Mouse (Mus musculus) neural tube, embryonic 15.5 days (tissue): ENCODE results near the gene Itsn1. TPM values are rescaled to one million over a fixed set of nuclear protein-coding genes. Genes with fewer than 3 reads are reported as not detected.

Experiments
- ATAC-seq: fragments of 200-750 bp; cut with Nextera tagmentation; 2 replicates; pipeline ENCODE4 v1.8.0; 2017; ENCODE audit warnings: mild to moderate bottlenecking, moderate TSS enrichment, moderate library complexity; ENCODE audit not compliant: low FRiP score
- H3K27ac ChIP-seq: fragments of 300-500 bp; sonication (generic); replicated peaks from 2 replicates; pipeline ENCODE4 v1.5.1; 2015; ENCODE audit warnings: mild to moderate bottlenecking, inconsistent platforms
- H3K27me3 ChIP-seq: fragments of 300-500 bp; sonication (generic); replicated peaks from 2 replicates; pipeline ENCODE4 v1.6.1; 2015; ENCODE audit warnings: inconsistent platforms
- H3K36me3 ChIP-seq: fragments of 300-500 bp; sonication (generic); 2 replicates; pipeline ENCODE4 v1.6.1; 2015; ENCODE audit warnings: inconsistent platforms
- H3K4me1 ChIP-seq: fragments of 300-500 bp; sonication (generic); 2 replicates; pipeline ENCODE4 v1.6.1; 2015; ENCODE audit warnings: inconsistent platforms
- H3K4me2 ChIP-seq: fragments of 300-500 bp; sonication (generic); 2 replicates; pipeline ENCODE4 v1.6.1; 2015; ENCODE audit warnings: inconsistent platforms, mild to moderate bottlenecking, moderate library complexity
- H3K4me3 ChIP-seq: fragments of 300-500 bp; sonication (generic); replicated peaks from 2 replicates; pipeline ENCODE4 v1.5.1; 2015; ENCODE audit warnings: mild to moderate bottlenecking, inconsistent platforms
- H3K9ac ChIP-seq: fragments of 300-500 bp; sonication (generic); replicated peaks from 2 replicates; pipeline ENCODE4 v1.6.1; 2015; ENCODE audit warnings: mild to moderate bottlenecking, inconsistent platforms
- H3K9me3 ChIP-seq: fragments of 300-500 bp; sonication (generic); replicated peaks from 2 replicates; pipeline ENCODE4 v1.6.1; 2016; ENCODE audit warnings: inconsistent platforms
- WGBS: fragments of 180-500 bp; shearing (Covaris S2); methylation state at CpG from one replicate; pipeline ENCODE4 v1.1.7; 2015; ENCODE audit warnings: mixed read lengths; 5-methylcytosine and 5-hydroxymethylcytosine counted together
- polyA plus RNA-seq: library from polyadenylated mRNA; unstranded; fragments of >200 nt; fragmentation: Nextera tagmentation; extraction: Ambion mirVana; gene quantifications from 2 replicates; pipeline ENCODE4 v1.2.1, GENCODE M21; 2015

Itsn1 gene
- polyA plus RNA-seq, 1 experiment from 2014 or later: 48.6 TPM

DNA sequence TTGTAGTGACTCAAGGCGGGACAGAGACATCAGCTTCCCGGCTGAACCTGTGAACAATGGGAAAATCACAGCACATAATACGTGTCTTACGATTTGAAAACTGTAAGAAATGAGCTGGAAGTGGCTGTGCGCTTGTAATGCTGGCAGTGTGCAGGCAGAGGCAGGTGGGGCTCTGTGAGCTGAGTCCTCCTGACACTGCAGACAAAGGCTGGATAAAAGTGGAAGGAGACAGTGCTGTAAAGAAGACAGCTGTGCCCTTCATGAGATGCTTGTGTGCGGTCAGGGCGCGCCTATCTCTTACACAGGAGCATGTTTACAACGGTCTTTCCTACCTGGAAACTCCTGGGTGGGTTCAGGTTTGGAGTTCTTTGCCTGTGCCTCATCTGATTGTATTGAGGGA is 32.1 kb downstream of the Itsn1 start:
- Histone ChIP-seq H3K27ac (no peak overlapping the region), H3K36me3 (no peaks in the 10 kb centered on the region), H3K4me1 (peaks cover 61% of the 10 kb centered on the region), H3K9ac (no peak overlapping the region), H3K27me3 (no peaks in the 10 kb centered on the region), H3K4me2 (no peak overlapping the region), H3K9me3 (no peaks in the 10 kb centered on the region), H3K4me3 (no peak overlapping the region)
- whole genome bisulfite sequencing: 60% methylated on average over 9 of the region's 9 CpGs
- no peak for ATAC-seq

DNA sequence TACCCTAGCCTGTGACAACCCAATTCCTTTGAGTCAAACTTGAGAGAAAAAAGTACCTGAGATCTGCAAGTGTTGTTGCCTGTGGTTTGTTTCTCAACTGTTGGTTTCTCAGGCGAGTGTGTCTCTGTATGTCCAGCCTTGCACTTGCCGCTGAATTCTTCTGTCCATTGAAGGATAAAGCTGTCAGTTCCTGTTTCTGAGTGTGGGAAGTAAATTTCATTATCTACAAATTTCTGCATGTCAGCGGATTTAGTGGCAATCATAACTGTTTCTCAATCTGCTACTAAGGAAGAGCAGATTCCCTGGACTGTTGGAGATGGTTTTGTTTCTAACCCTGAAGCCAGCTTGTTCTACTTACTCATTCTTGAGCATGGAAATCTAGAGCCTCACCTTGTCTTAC is 32.7 kb downstream of the Itsn1 start:
- Histone ChIP-seq H3K9ac (no peak overlapping the region), H3K27ac (no peak overlapping the region), H3K9me3 (no peaks in the 10 kb centered on the region), H3K27me3 (no peaks in the 10 kb centered on the region), H3K4me1 (peaks cover 62% of the 10 kb centered on the region), H3K4me2 (no peak overlapping the region), H3K36me3 (no peaks in the 10 kb centered on the region), H3K4me3 (no peak overlapping the region)
- 89% methylated on average over 3 of the region's 3 CpGs for WGBS
- no peak for ATAC-seq

DNA sequence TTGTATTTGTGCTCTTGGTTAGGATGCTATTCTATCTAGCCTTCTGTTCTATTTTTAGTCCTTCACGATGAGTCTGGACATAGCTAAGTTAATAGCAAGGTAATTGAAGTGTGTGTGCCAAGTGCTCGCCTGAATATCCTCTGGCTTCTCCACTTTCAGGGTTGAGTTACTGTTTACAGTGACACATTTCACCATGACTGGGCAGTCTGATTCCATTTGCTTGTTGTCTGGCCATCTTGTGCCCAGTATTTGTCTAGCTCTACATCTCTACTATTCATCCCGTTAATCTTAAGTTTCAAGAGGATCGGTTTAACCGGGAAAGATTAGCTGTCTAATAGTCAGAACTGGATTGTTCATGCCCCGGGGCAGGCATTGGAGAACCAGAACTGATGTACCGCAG is 33.4 kb downstream of the Itsn1 start:
- no peak overlapping the region for H3K4me3 ChIP-seq
- ATAC-seq: no peak
- H3K27me3 ChIP-seq: no peaks in the 10 kb centered on the region
- 0 out of 2 replicates have a peak overlapping the region, but pooled peaks have one; percentile 15 for H3K27ac ChIP-seq
- no peaks in the 10 kb centered on the region for H3K9me3 ChIP-seq
- WGBS: 61% methylated on average over 7 of the region's 7 CpGs
- no peak overlapping the region for H3K9ac ChIP-seq
- H3K36me3 ChIP-seq: no peaks in the 10 kb centered on the region
- H3K4me1 ChIP-seq: peaks cover 66% of the 10 kb centered on the region
- H3K4me2 ChIP-seq: no peak overlapping the region

DNA sequence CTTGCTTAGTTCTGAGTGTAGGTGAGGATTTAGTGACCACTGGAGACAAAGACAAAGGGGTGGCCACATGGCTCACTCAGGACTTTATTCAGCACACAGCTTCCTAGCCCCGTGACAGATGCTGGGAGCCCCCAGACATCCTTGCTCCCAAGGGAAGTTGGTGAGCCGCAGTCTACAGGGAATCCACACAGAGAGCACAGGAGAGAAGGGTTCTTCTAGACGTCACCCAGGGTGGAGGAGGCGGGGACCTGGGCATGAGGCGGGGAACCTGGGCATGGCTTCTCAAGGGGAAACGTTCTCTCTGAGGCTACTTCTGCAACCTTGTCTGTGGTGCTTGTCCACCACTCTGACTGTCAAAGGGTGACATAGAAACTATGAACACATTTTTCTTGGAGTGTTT is 34.9 kb downstream of the Itsn1 start:
- Histone ChIP-seq H3K4me1 (peaks cover 75% of the 10 kb centered on the region), H3K27me3 (no peaks in the 10 kb centered on the region), H3K4me2 (no peak overlapping the region), H3K9me3 (no peaks in the 10 kb centered on the region), H3K9ac (no peak overlapping the region), H3K36me3 (no peaks in the 10 kb centered on the region), H3K4me3 (no peak overlapping the region), H3K27ac (no peak overlapping the region)
- no peak for ATAC-seq
- 46% methylated on average over 6 of the region's 6 CpGs for WGBS

DNA sequence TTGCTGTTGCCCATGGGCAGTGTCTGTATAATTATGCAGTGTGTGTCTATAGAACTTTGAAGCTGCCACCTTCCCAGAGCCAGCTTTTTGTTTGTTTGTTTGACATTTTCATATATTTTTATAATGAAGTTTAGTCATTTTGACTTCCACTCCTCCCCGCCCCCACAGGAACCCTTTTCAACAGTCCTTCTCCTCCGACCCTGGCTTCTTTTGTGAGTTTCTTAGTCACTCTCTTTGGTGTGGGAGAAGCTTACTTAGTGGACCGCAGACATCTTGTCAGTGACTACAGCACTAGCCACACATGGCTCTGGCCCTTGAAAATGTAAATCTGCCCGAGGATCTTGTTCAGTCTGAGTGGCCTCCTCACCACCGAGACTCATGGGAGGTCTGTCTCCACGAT is 35.3 kb downstream of the Itsn1 start:
- Histone ChIP-seq H3K9ac (no peak overlapping the region), H3K4me1 (peaks cover 78% of the 10 kb centered on the region), H3K27ac (no peak overlapping the region), H3K27me3 (no peaks in the 10 kb centered on the region), H3K4me2 (no peak overlapping the region), H3K9me3 (no peaks in the 10 kb centered on the region), H3K4me3 (no peak overlapping the region), H3K36me3 (no peaks in the 10 kb centered on the region)
- WGBS: 83% methylated on average over 6 of the region's 6 CpGs
- ATAC-seq: no peak

DNA sequence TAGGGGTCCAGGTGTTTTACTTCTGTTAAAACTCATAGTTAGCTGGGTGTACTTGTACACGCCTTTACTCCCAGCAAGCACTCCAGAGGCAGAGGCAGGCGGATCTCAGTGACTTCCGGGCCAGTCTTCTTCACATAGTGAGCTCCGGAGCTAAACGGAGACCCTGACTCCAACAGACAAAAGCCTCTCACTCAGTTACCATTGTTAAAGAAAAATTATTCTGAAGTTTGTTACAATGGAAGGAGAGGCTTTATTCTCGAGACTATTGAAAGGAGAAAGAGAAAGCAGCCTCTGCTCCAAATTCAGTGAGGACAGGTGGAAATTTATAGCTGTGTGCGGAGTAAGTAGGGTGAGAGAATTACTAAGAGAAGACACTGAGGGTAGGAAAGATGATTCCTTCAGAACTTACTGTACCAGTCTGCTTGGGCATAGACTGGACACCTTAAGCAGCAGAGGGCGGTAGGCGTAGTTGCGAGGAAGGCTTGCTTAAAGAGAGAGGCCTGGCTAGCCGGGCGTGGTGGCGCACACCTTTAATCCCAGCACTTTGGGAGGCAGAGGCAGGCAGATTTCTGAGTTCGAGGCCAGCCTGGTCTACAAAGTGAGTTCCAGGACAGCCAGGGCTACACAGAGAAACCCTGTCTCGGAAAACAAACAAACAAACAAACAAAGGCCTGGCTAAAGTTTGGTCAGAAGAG is 36.2 kb downstream of the Itsn1 start:
- ATAC-seq: no peak
- Histone ChIP-seq H3K9me3 (no peaks in the 10 kb centered on the region), H3K4me3 (no peak overlapping the region), H3K4me1 (peaks cover 81% of the 10 kb centered on the region), H3K36me3 (no peaks in the 10 kb centered on the region), H3K27ac (no peak overlapping the region), H3K4me2 (no peak overlapping the region), H3K27me3 (no peaks in the 10 kb centered on the region), H3K9ac (no peak overlapping the region)
- whole genome bisulfite sequencing: 71% methylated on average over 15 of the region's 15 CpGs

DNA sequence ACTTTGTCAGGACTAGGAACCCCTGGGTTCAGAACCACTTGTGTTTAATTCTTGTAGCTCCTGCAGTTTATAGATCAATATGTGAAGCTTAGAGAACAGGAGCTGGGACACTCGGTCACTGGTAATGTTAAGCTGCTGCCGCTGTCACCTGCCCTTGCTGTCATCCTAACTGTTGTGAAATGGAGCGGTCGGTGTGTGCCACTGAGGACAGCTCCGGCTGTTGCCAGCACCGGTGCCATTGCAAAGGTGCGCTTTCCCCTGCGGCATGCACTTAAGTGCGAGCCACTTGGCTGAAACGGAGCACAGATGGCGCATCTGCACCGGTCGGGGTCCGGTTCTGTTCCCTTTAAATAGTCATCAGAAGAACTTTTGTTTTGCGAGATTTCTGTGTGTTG is 36.7 kb downstream of the Itsn1 start:
- ATAC-seq: no peak
- Histone ChIP-seq H3K9me3 (no peaks in the 10 kb centered on the region), H3K4me1 (peaks cover 82% of the 10 kb centered on the region), H3K4me3 (no peak overlapping the region), H3K9ac (no peak overlapping the region), H3K27ac (no peak overlapping the region), H3K4me2 (no peak overlapping the region), H3K27me3 (no peaks in the 10 kb centered on the region), H3K36me3 (no peaks in the 10 kb centered on the region)
- WGBS: 72% methylated on average over 15 of the region's 15 CpGs

DNA sequence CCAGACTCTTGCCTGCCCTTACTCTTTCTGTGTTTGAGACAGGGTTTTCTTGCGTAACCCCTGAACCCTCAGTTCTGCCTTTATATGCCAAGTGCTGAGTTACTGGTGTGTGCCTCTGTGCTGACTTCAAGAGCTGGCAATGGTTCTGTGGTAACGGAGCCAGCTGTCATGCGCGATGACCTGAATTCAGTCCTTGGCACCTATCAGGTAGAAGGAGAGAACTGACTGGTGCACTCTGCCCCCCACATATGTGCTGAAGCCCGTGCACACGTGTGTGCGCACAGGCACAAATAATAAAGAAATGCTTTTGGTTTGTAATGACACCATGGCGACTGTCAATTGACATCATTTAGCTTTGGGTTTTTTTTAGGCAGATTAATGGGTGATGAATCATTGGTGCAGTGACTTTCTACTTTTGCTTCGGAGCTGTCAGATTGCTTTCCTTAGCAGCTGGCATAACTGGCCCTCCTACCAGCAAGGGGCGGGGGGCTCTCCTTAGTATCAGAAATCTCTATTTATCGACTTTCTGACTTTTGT is 38.2 kb downstream of the Itsn1 start:
- Histone ChIP-seq H3K9me3 (no peaks in the 10 kb centered on the region), H3K4me2 (no peak overlapping the region), H3K4me1 (peaks cover 84% of the 10 kb centered on the region), H3K4me3 (no peak overlapping the region), H3K36me3 (no peaks in the 10 kb centered on the region), H3K27ac (peak overlapping the region; percentile 18; the same call in 1 of the 2 replicates), H3K9ac (no peak overlapping the region), H3K27me3 (no peaks in the 10 kb centered on the region)
- WGBS: 67% methylated on average over 11 of the region's 11 CpGs
- ATAC-seq: no peak

DNA sequence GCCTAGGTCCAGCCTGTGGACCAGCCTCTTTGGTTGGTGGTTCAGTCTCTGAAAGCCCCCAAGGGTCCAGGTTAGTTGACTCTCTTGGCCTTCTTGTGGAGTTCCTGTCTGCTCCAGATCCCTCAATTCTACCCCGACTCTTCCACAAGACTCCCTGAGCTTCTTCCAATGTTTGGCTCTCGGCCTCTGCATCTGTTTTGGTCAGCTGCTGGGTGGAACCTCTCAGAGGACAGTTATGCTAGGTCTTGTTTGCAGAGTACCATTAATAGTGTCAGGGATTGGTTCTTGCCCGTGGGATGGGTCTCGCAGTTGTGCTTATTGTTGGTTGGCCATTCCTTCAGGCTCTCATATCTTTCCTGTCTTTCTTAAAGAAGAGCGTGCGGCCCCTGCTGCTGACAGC is 39.5 kb downstream of the Itsn1 start:
- H3K9me3 ChIP-seq: no peaks in the 10 kb centered on the region
- no peak overlapping the region for H3K27ac ChIP-seq
- WGBS: 91% methylated on average over 6 of the region's 6 CpGs
- no peak overlapping the region for H3K4me3 ChIP-seq
- no peak overlapping the region for H3K9ac ChIP-seq
- ATAC-seq: no peak
- no peak overlapping the region for H3K4me2 ChIP-seq
- no peaks in the 10 kb centered on the region for H3K36me3 ChIP-seq
- H3K27me3 ChIP-seq: no peaks in the 10 kb centered on the region
- H3K4me1 ChIP-seq: peaks cover 80% of the 10 kb centered on the region

DNA sequence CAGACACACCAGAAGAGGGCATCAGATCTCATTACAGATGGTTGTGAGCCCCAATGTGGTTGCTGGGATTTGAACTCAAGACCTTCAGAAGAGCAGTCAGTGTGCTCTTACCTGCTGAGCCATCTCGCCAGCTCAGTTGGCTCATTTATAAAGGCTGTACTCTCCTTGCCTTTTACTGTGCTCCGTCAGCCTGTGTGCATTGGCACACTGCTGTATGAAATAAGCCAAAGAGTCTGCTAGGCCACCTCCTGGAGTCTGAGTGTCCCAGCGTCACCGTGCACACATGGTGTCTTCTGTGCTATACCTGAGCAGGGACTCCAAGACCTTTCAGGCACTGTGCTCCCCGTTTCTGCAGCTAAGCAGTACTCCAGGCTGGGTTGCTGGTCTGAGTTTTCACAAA is 40.8 kb downstream of the Itsn1 start:
- H3K36me3 ChIP-seq: no peaks in the 10 kb centered on the region
- peak overlapping the region; percentile 81 for H3K27ac ChIP-seq
- no peak for ATAC-seq
- H3K4me3 ChIP-seq: no peak overlapping the region
- H3K9ac ChIP-seq: no peak overlapping the region
- WGBS: 39% methylated on average over 5 of the region's 5 CpGs
- H3K9me3 ChIP-seq: no peaks in the 10 kb centered on the region
- no peak overlapping the region for H3K4me2 ChIP-seq
- H3K4me1 ChIP-seq: peaks cover 77% of the 10 kb centered on the region
- H3K27me3 ChIP-seq: no peaks in the 10 kb centered on the region

DNA sequence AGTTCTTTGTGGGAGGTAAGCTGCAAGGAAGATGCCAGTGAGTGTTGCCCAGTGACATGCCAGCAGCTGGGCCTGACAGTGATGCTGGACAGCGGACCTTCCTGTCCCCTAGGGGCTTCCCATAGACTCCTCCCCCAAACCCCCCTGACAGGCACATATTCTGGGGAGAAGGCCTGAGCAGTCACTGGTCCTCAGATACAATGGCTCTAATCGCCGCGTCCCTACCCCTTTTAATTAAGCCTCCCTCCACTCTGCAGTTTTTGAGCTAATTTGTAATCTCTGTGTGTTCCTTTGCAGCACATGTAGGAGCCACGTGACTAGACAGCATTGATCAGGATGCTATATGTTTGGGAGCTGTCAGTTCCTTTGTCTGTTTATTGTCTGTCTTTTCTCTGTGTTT is 41.6 kb downstream of the Itsn1 start:
- 0 out of 2 replicates have a peak overlapping the region, but pooled peaks have one; percentile 20 for H3K9ac ChIP-seq
- H3K4me3 ChIP-seq: no peak overlapping the region
- H3K27ac ChIP-seq: peak overlapping the region; percentile 81
- peak; percentile 79 for ATAC-seq
- peak overlapping the region; percentile 9; the same call in 1 of the 2 replicates for H3K4me2 ChIP-seq
- no peaks in the 10 kb centered on the region for H3K27me3 ChIP-seq
- H3K4me1 ChIP-seq: peaks cover 72% of the 10 kb centered on the region
- 12% methylated on average over 5 of the region's 5 CpGs for WGBS
- H3K36me3 ChIP-seq: no peaks in the 10 kb centered on the region
- H3K9me3 ChIP-seq: no peaks in the 10 kb centered on the region

DNA sequence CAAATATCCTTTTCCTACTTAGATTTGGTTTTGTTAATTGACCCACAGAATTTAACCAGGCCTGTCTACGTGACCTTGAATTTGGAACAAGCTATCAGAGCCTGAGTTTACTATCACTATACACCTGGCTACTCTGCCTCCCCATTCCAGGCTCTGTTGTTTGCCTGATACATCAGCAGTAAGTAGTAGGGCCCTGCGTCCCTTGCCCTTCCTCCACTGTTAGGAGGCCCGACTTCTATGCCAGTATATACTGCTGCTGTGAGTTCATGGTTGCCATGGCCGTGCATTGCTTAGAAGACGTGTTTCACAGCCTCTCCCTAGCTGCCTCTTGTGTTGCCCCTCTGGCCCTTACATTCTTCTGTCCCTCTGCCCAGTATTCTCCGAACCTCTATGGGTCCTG is 42.3 kb downstream of the Itsn1 start:
- H3K4me3 ChIP-seq: no peak overlapping the region
- no peaks in the 10 kb centered on the region for H3K9me3 ChIP-seq
- H3K36me3 ChIP-seq: no peaks in the 10 kb centered on the region
- peak overlapping the region; percentile 81 for H3K27ac ChIP-seq
- peak; percentile 42; the same call in 1 of the 2 replicates for ATAC-seq
- H3K9ac ChIP-seq: no peak overlapping the region
- H3K4me2 ChIP-seq: no peak overlapping the region
- H3K27me3 ChIP-seq: no peaks in the 10 kb centered on the region
- 29% methylated on average over 6 of the region's 6 CpGs for WGBS
- H3K4me1 ChIP-seq: peaks cover 67% of the 10 kb centered on the region
